28 mouse cellular contexts compared by ENCODE assay signal in the genomic region with DNA sequence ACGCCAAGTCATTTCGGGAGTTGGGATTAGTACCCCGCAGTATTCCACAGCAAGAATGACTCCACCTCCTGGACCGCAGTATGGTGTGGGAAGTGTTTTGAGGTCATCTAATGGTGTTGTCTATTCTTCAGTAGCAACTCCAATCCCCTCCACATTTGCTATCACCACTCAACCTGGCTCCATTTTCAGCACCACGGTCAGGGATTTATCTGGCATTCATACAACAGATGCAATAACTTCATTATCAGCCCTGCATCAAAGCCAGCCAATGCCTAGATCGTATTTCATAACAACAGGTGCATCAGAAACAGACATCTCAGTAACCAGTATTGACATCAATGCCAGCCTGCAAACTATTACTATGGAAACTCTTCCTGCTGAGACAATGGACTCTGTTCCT.
A peak's percentile ranks its signal among the peaks of the same experiment; 100 is the strongest.
DNase-seq lines count a peak whose midpoint lies in the region; ATAC-seq and TF ChIP-seq lines count a peak whose summit lies in the region.
"Had no signal": no experiment of that assay in that cellular context is flagged by ENCODE, and none has a peak within 500 bp of the region (broad histone marks: within the 10 kb centered on the region; RNA-seq: fewer than 3 reads in every experiment).

No protein-coding gene starts in this region.

- no peak overlapping the region for H3K9ac ChIP-seq in lung, embryonic 14.5 days
- H3K9ac ChIP-seq in embryonic facial prominence, embryonic 14.5 days (ENCODE audit: low read depth, low read length) = no peak overlapping the region
- no peak overlapping the region for H3K9ac ChIP-seq in heart, embryonic 12.5 days
- H3K9ac ChIP-seq: embryonic facial prominence, embryonic 12.5 days; forebrain, embryonic 15.5 days; hindbrain, embryonic 13.5 days; liver, embryonic 12.5 days; lung, embryonic 15.5 days; neural tube, embryonic 12.5 days had no signal

- H3K27me3 ChIP-seq in lung, embryonic 14.5 days (ENCODE audit: insufficient read depth, low read length) = no peaks in the 10 kb centered on the region
- no peaks in the 10 kb centered on the region for H3K27me3 ChIP-seq in embryonic facial prominence, embryonic 14.5 days (replicated peaks; ENCODE audit: control insufficient read depth, insufficient read depth, low read length)
- no peaks in the 10 kb centered on the region for H3K27me3 ChIP-seq in heart, embryonic 12.5 days (replicated peaks)
- H3K27me3 ChIP-seq: embryonic facial prominence, embryonic 12.5 days; forebrain, embryonic 15.5 days; hindbrain, embryonic 13.5 days; liver, embryonic 12.5 days; lung, embryonic 15.5 days; neural tube, embryonic 12.5 days had no signal

- no peaks in the 10 kb centered on the region for H3K4me1 ChIP-seq in lung, embryonic 14.5 days (ENCODE audit: insufficient read depth)
- no peaks in the 10 kb centered on the region for H3K4me1 ChIP-seq in lung, adult 2 months (ENCODE audit: control insufficient read depth, insufficient read depth, low read length)
- no peaks in the 10 kb centered on the region for H3K4me1 ChIP-seq in embryonic facial prominence, embryonic 14.5 days (ENCODE audit: control insufficient read depth, insufficient read depth, low read length)
- H3K4me1 ChIP-seq in heart, embryonic 12.5 days (replicated peaks) = no peaks in the 10 kb centered on the region
- H3K4me1 ChIP-seq: embryonic facial prominence, embryonic 12.5 days; forebrain, embryonic 15.5 days; heart, embryonic 10.5 days; hindbrain, embryonic 13.5 days; liver, embryonic 12.5 days; lung, embryonic 15.5 days; neural tube, embryonic 12.5 days had no signal

- no peak overlapping the region for H3K27ac ChIP-seq in lung, embryonic 14.5 days (ENCODE audit: low read depth)
- H3K27ac ChIP-seq in embryonic facial prominence, embryonic 14.5 days (replicated peaks; ENCODE audit: low read depth, low read length) = no peak overlapping the region
- H3K27ac ChIP-seq in heart, embryonic 12.5 days (ENCODE audit: poor library complexity, severe bottlenecking) = no peak overlapping the region
- H3K27ac ChIP-seq: embryonic facial prominence, embryonic 12.5 days; forebrain, embryonic 15.5 days; heart, embryonic 10.5 days; hindbrain, embryonic 13.5 days; left cerebral cortex, adult 2 months; liver, embryonic 12.5 days; lung, embryonic 15.5 days; neural tube, embryonic 12.5 days had no signal

- ATAC-seq in lung, embryonic 14.5 days (ENCODE audit: insufficient read depth) = no peak
- ATAC-seq in embryonic facial prominence, embryonic 14.5 days (ENCODE audit: low read depth) = no peak
- ATAC-seq in heart, embryonic 12.5 days (ENCODE audit: insufficient number of reproducible peaks, low FRiP score) = no peak
- ATAC-seq in megakaryocyte progenitor cell, adult 5-6 weeks (replicated peaks; ENCODE audit: poor library complexity) = no peak
- ATAC-seq: forebrain, embryonic 15.5 days; intestine, embryonic 16.5 days; liver, embryonic 12.5 days had no signal

- peak; percentile 25 for DNase-seq in embryo, embryonic 10 days (ENCODE audit: low spot score)
- no peak for DNase-seq in embryo, embryonic 9.5 days (ENCODE audit: extremely low spot score)
- DNase-seq in lung, embryonic 14.5 days = peak; percentile 61
- no peak for DNase-seq in lung, adult 2 months
- peak; percentile 30 for DNase-seq in embryonic facial prominence, embryonic 14.5 days (ENCODE audit: low spot score)
- DNase-seq in layer of hippocampus, postnatal 36 days = no peak
- DNase-seq: adrenal gland, adult 2 months; cerebellum, adult 11 months; cerebellum, postnatal 10 days; heart, postnatal 10 days; kidney, postnatal 25 days; left cerebral cortex, postnatal 4 days; lung, postnatal 4 days; right cerebral cortex, postnatal 14 days; spleen, adult 18-20 months; thymus, adult 2 months had no signal

- H3K9me3 ChIP-seq in lung, embryonic 14.5 days (ENCODE audit: low read depth, low read length) = no peaks in the 10 kb centered on the region
- H3K9me3 ChIP-seq in embryonic facial prominence, embryonic 14.5 days (ENCODE audit: control insufficient read depth, low read length) = no peaks in the 10 kb centered on the region
- peaks cover 28% of the 10 kb centered on the region for H3K9me3 ChIP-seq in heart, embryonic 12.5 days (replicated peaks)
- H3K9me3 ChIP-seq: embryonic facial prominence, embryonic 12.5 days; forebrain, embryonic 15.5 days; heart, embryonic 10.5 days; lung, embryonic 15.5 days; neural tube, embryonic 12.5 days had no signal

- no peak for TF ChIP-seq POLR2A in lung, adult 2 months (IDR thresholded peaks at IDR 0.05; ENCODE audit: borderline replicate concordance, extremely low read depth, low read depth, low read length)

- WGBS in lung, embryonic 14.5 days = 90% methylated on average over 6 of the region's 6 CpGs
- 90% methylated on average over 6 of the region's 6 CpGs for WGBS in lung, adult 2 months
- 89% methylated on average over 6 of the region's 6 CpGs for WGBS in embryonic facial prominence, embryonic 14.5 days
- WGBS in heart, embryonic 12.5 days = 84% methylated on average over 6 of the region's 6 CpGs

- no peaks in the 10 kb centered on the region for H3K36me3 ChIP-seq in lung, embryonic 14.5 days (ENCODE audit: insufficient read depth)
- no peaks in the 10 kb centered on the region for H3K36me3 ChIP-seq in embryonic facial prominence, embryonic 14.5 days (ENCODE audit: control insufficient read depth, insufficient read depth, low read length)
- no peaks in the 10 kb centered on the region for H3K36me3 ChIP-seq in heart, embryonic 12.5 days
- H3K36me3 ChIP-seq: embryonic facial prominence, embryonic 12.5 days; heart, embryonic 10.5 days; liver, embryonic 12.5 days; lung, embryonic 15.5 days had no signal

- no peak for TF ChIP-seq CTCF in lung, embryonic 14.5 days (IDR thresholded peaks at IDR 0.05; ENCODE audit: low read depth)
- TF ChIP-seq CTCF in lung, adult 2 months (IDR thresholded peaks at IDR 0.05; ENCODE audit: insufficient read depth, low read length) = no peak

- H3K4me3 ChIP-seq in lung, embryonic 14.5 days (ENCODE audit: low read depth, low read length) = no peak overlapping the region
- H3K4me3 ChIP-seq in lung, adult 2 months (replicated peaks; ENCODE audit: extremely low read depth, low read depth, low read length) = no peak overlapping the region
- H3K4me3 ChIP-seq in embryonic facial prominence, embryonic 14.5 days (ENCODE audit: low read depth, low read length) = no peak overlapping the region
- H3K4me3 ChIP-seq in heart, embryonic 12.5 days = no peak overlapping the region
- H3K4me3 ChIP-seq: embryonic facial prominence, embryonic 12.5 days; forebrain, embryonic 15.5 days; heart, embryonic 10.5 days; hindbrain, embryonic 13.5 days; left cerebral cortex, adult 2 months; liver, embryonic 12.5 days; lung, embryonic 15.5 days; neural tube, embryonic 12.5 days had no signal

- H3K4me2 ChIP-seq in lung, embryonic 14.5 days = no peak overlapping the region
- H3K4me2 ChIP-seq in embryonic facial prominence, embryonic 14.5 days (ENCODE audit: low read depth, low read length) = no peak overlapping the region
- no peak overlapping the region for H3K4me2 ChIP-seq in heart, embryonic 12.5 days
- H3K4me2 ChIP-seq: embryonic facial prominence, embryonic 12.5 days; forebrain, embryonic 15.5 days; hindbrain, embryonic 13.5 days; liver, embryonic 12.5 days; lung, embryonic 15.5 days; midbrain, embryonic 11.5 days; neural tube, embryonic 12.5 days had no signal

Comparison
In these comparisons a context has a peak if more than half of its experiments do, and no peak if none do; other contexts are left out.
1. DNase-seq: peak in embryo, embryonic 10 days (single experiment), lung, embryonic 14.5 days (single experiment) and embryonic facial prominence, embryonic 14.5 days (single experiment); none in embryo, embryonic 9.5 days (single experiment), lung, adult 2 months (single experiment) and layer of hippocampus, postnatal 36 days (0 of 2).